Mouse (Mus musculus): ENCODE results near the gene Otud3. TPM values are rescaled to one million over a fixed set of nuclear protein-coding genes. Genes with fewer than 3 reads are reported as not detected.
"Not testable (repeated sequence)": the region's sequence is repeated elsewhere in the genome, so short reads cannot be mapped to it uniquely, and the experiment has no call there.

Otud3 gene
- polyA plus RNA-seq, 1 experiment, result 10.3 TPM

DNA sequence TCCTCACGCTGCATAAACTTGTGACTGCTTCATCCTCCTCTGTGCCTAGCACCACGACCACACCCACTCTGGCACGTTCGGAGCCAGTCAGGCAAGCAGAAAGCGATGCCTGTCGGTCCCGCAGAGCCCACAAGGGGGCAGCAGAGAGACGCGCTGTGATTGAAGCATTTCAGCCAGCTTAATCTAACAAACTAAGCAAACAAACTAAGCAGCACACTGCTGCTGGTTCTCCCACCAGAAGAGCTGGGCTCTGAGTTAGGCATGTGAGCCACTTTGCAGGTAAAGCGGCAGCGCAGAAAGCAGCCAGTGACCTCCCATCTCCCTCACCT, 8.3 kb upstream of the Otud3 start:
- Histone ChIP-seq H3K4me3 (ENCODE audit: low read depth, low read length) (no peak overlapping the region), H3K27ac (ENCODE audit: insufficient read depth, low read depth, low read length) (no peak overlapping the region), H3K27me3 (ENCODE audit: control insufficient read depth, insufficient read depth, low read length) (no peaks in the 10 kb centered on the region), H3K36me3 (ENCODE audit: control insufficient read depth, insufficient read depth, low read length) (no peaks in the 10 kb centered on the region), H3K4me1 (ENCODE audit: control insufficient read depth, insufficient read depth, insufficient read length, low read length) (peaks cover 6% of the 10 kb centered on the region)
- TF ChIP-seq CTCF (IDR thresholded peaks at IDR 0.05; ENCODE audit: extremely low read depth, insufficient read length, insufficient replicate concordance, low read depth, low read length) (peak; percentile 99), POLR2A (IDR thresholded peaks at IDR 0.05; ENCODE audit: low read depth, low read length) (no peak)
- WGBS, result under 1% methylated on average over 11 of the region's 11 CpGs

- H3K4me3 ChIP-seq (ENCODE audit: low read depth, low read length), result no peak overlapping the region
- H3K27me3 ChIP-seq (ENCODE audit: control insufficient read depth, insufficient read depth, low read length), result no peaks in the 10 kb centered on the region
- WGBS, result 38% methylated on average over 20 of the region's 20 CpGs
- peaks cover 6% of the 10 kb centered on the region for H3K4me1 ChIP-seq (ENCODE audit: control insufficient read depth, insufficient read depth, insufficient read length, low read length)
- TF ChIP-seq POLR2A (IDR thresholded peaks at IDR 0.05; ENCODE audit: low read depth, low read length), result no peak
- TF ChIP-seq CTCF (IDR thresholded peaks at IDR 0.05; ENCODE audit: extremely low read depth, insufficient read length, insufficient replicate concordance, low read depth, low read length), result peak; percentile 8; the same call in 1 of the 2 replicates
- H3K27ac ChIP-seq (ENCODE audit: insufficient read depth, low read depth, low read length), result no peak overlapping the region
- H3K36me3 ChIP-seq (ENCODE audit: control insufficient read depth, insufficient read depth, low read length), result no peaks in the 10 kb centered on the region
Observed at GRCm38 (mm10) chr4:138921254-138922130, 7.7 kb upstream of the Otud3 start.

DNA sequence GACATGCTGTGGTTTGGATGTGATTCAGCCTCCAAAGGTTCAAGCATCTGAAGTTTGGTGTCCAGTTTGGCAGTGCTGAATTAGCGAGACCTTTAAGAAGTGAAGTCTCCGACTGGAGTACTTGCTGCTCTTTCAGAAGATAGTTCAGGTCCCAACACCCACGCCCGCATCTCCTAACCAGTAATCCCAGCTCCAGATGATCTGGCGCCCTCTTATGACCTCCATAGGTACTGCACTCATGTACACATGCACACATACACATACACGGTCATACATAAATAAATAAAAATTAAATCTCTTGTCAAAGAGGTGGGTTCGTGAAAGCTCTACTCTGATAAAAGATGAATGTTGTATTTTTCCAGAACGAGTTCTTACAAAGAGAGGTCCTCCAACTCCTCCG, 3.5 kb upstream of the Otud3 start:
- TF ChIP-seq CTCF (IDR thresholded peaks at IDR 0.05; ENCODE audit: extremely low read depth, insufficient read length, insufficient replicate concordance, low read depth, low read length), result peak; percentile 35; the same call in 1 of the 2 replicates
- no peak for TF ChIP-seq POLR2A (IDR thresholded peaks at IDR 0.05; ENCODE audit: low read depth, low read length)
- H3K36me3 ChIP-seq (ENCODE audit: control insufficient read depth, insufficient read depth, low read length), result no peaks in the 10 kb centered on the region
- WGBS, result 87% methylated on average over 9 of the region's 9 CpGs
- no peak overlapping the region for H3K27ac ChIP-seq (ENCODE audit: insufficient read depth, low read depth, low read length)
- no peak overlapping the region for H3K4me3 ChIP-seq (ENCODE audit: low read depth, low read length)
- H3K4me1 ChIP-seq (ENCODE audit: control insufficient read depth, insufficient read depth, insufficient read length, low read length), result peaks cover 1% of the 10 kb centered on the region; the same call in 1 of the 2 replicates
- no peaks in the 10 kb centered on the region for H3K27me3 ChIP-seq (ENCODE audit: control insufficient read depth, insufficient read depth, low read length)

- TF ChIP-seq CTCF (IDR thresholded peaks at IDR 0.05; ENCODE audit: extremely low read depth, insufficient read length, insufficient replicate concordance, low read depth, low read length) (no peak), POLR2A (IDR thresholded peaks at IDR 0.05; ENCODE audit: low read depth, low read length) (no peak)
- Histone ChIP-seq H3K4me1 (ENCODE audit: control insufficient read depth, insufficient read depth, insufficient read length, low read length) (no peaks in the 10 kb centered on the region; the same call in 1 of the 2 replicates), H3K27me3 (ENCODE audit: control insufficient read depth, insufficient read depth, low read length) (no peaks in the 10 kb centered on the region), H3K4me3 (ENCODE audit: low read depth, low read length) (peak overlapping the region; percentile 96), H3K36me3 (ENCODE audit: control insufficient read depth, insufficient read depth, low read length) (peaks cover 10% of the 10 kb centered on the region), H3K27ac (ENCODE audit: insufficient read depth, low read depth, low read length) (peak overlapping the region; percentile 42)
- WGBS, result under 1% methylated on average over 52 of the region's 52 CpGs
Observed at GRCm38 (mm10) chr4:138913141-138913787, 481 bp downstream of the Otud3 start.

DNA sequence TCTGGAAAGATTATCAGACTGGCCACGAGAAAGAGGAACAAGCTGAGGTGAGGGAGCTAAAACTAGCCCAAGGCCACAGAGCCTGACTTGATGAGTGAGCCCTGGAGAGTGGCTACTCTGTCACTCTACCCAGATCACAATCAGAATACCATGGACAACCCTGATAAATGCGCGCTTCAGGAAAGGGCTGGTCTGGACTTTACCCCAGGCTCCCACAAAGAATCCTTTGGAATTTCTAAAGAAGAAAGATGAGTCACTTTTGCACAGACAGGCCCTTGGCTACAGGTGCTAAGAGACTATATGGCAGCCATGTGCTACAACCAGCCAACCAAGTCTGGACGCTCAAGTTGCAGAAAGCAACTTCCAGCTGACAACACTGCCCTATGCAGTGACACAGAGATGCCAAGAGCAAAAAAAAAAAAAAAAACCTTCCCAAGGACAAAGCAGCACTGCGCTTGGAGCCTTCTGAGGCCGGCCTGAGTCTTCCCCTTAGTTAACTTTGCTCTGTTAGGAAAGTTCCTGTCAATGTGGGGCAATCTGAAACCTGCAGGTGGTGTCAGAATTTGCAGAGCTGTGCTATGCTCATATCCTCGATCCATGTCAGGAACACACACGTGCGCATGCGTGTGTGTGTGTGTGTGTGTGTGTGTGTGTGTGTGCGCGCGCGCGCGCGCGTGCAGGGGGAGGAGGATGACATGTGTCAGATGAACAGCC, 8.0 kb downstream of the Otud3 start:
- 84% methylated on average over 18 of the region's 18 CpGs for WGBS
- no peak for TF ChIP-seq POLR2A (IDR thresholded peaks at IDR 0.05; ENCODE audit: low read depth, low read length)
- TF ChIP-seq CTCF (IDR thresholded peaks at IDR 0.05; ENCODE audit: extremely low read depth, insufficient read length, insufficient replicate concordance, low read depth, low read length), result no peak
- H3K4me1 ChIP-seq (ENCODE audit: control insufficient read depth, insufficient read depth, insufficient read length, low read length), result peaks cover 5% of the 10 kb centered on the region

DNA sequence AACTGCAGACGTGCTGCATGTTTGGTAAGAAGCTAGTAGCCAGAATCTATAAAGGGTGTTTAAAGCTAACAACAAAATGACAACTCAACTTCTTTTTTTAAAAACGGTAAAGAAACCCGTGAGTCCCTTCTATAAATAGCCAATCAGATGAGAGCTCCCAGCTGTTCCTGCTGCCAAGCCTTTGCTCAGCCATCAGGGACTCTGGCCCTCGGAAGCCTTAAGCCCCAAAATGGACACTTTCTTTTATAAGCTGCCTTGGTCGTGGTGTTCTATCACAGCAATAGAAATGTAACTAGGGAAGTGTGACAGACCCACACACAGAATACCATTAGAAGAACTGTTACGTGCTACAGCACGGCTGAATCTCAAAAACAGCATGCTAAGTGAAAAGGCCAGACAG, 14.4 kb downstream of the Otud3 start:
- TF ChIP-seq CTCF (IDR thresholded peaks at IDR 0.05; ENCODE audit: extremely low read depth, insufficient read length, insufficient replicate concordance, low read depth, low read length), result no peak
- no peak for TF ChIP-seq POLR2A (IDR thresholded peaks at IDR 0.05; ENCODE audit: low read depth, low read length)
- H3K27me3 ChIP-seq (ENCODE audit: control insufficient read depth, insufficient read depth, low read length), result no peaks in the 10 kb centered on the region
- H3K4me1 ChIP-seq (ENCODE audit: control insufficient read depth, insufficient read depth, insufficient read length, low read length), result no peaks in the 10 kb centered on the region
- peaks cover 74% of the 10 kb centered on the region for H3K36me3 ChIP-seq (ENCODE audit: control insufficient read depth, insufficient read depth, low read length)
- no peak overlapping the region for H3K27ac ChIP-seq (ENCODE audit: insufficient read depth, low read depth, low read length)
- no peak overlapping the region for H3K4me3 ChIP-seq (ENCODE audit: low read depth, low read length)
- 81% methylated on average over 7 of the region's 7 CpGs for WGBS

More for the DNA sequence above, 8.0 kb downstream of the Otud3 start:
- H3K4me3 ChIP-seq (ENCODE audit: low read depth, low read length), result no peak overlapping the region
- no peaks in the 10 kb centered on the region for H3K27me3 ChIP-seq (ENCODE audit: control insufficient read depth, insufficient read depth, low read length)
- H3K36me3 ChIP-seq (ENCODE audit: control insufficient read depth, insufficient read depth, low read length), result peaks cover 54% of the 10 kb centered on the region
- no peak overlapping the region for H3K27ac ChIP-seq (ENCODE audit: insufficient read depth, low read depth, low read length)

- H3K36me3 ChIP-seq (ENCODE audit: control insufficient read depth, insufficient read depth, low read length), result peaks cover 59% of the 10 kb centered on the region
- not testable (repeated sequence) for H3K4me3 ChIP-seq (ENCODE audit: low read depth, low read length); H3K27ac ChIP-seq (ENCODE audit: insufficient read depth, low read depth, low read length); H3K27me3 ChIP-seq (ENCODE audit: control insufficient read depth, insufficient read depth, low read length); H3K4me1 ChIP-seq (ENCODE audit: control insufficient read depth, insufficient read depth, insufficient read length, low read length)
- WGBS, result 94% methylated on average over 11 of the region's 11 CpGs
Observed at GRCm38 (mm10) chr4:138893789-138894188, 20.0 kb downstream of the Otud3 start.
